Mouse (Mus musculus): ENCODE measurements around the gene Perm1.

DNA sequence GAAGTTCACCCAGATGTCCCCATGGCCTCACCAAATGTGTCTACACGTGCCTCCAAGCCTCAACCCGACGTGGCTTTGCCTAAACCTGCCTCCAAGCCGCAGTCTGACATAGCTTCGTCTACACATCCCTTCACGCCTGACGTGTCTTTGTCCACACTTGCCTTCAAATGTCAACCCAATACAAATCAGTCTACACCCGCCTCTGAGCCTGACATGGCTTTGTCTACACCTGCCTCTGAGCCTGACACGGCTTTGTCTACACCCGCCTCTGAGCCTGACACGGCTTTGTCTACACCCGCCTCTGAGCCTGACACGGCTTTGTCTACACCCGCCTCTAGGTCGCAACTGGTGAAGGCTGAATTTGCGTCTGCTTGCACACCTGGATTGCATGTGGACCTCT is 2.2 kb downstream of the Perm1 start:
- TF ChIP-seq CTCF (IDR thresholded peaks at IDR 0.05; ENCODE audit: low read depth) (no peak), EP300 (IDR thresholded peaks at IDR 0.05; ENCODE audit: low read depth) (no peak)

Data from heart, postnatal 0 days (tissue).